Mouse (Mus musculus): ENCODE measurements at regions not wholly inside any gene's neighbourhood (a gene's known extent, or its start where the extent isn't known, plus 50 kb on each side); places are given as distances from the start of the nearest gene placed in this dataset.

DNA sequence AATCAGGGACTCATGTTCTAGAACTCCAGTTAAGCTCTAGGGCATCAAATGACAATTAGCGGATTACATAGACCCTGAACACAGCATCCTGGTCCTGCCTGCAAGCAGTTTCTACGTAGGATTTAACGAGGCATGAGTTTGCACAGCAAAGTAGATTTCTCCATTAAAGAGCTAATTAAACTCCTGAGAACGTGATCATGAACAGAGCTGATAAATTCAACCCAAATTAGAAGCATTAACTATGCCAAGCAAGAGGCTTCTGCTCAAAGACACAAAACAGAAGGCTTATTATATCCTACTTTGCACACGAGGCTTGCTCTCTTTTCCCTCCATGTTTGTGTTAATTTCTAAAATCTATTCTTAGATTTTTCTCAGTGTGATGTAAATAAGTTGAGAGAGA, 269.1 kb downstream of the C1d start:
- Histone ChIP-seq H3K4me2 (ENCODE audit: low read depth, low read length) (no peak overlapping the region), H3K4me3 (ENCODE audit: low read depth, low read length) (no peak overlapping the region), H3K27me3 (ENCODE audit: control insufficient read depth, insufficient read depth, low read length) (no peaks in the 10 kb centered on the region), H3K27ac (replicated peaks; ENCODE audit: low read depth, low read length) (no peak overlapping the region), H3K9me3 (replicated peaks; ENCODE audit: control insufficient read depth, low read length) (no peaks in the 10 kb centered on the region), H3K4me1 (ENCODE audit: control insufficient read depth, insufficient read depth, low read length) (no peaks in the 10 kb centered on the region), H3K36me3 (replicated peaks; ENCODE audit: control insufficient read depth, insufficient read depth, low read depth, low read length) (no peaks in the 10 kb centered on the region), H3K9ac (replicated peaks; ENCODE audit: low read length) (no peak overlapping the region)
- WGBS = 62% methylated on average over 5 of the region's 5 CpGs
- no peak for ATAC-seq (replicated peaks; ENCODE audit: insufficient number of reproducible peaks, low FRiP score, low TSS enrichment, low read depth)
- no peak for DNase-seq (ENCODE audit: low spot score)

DNA sequence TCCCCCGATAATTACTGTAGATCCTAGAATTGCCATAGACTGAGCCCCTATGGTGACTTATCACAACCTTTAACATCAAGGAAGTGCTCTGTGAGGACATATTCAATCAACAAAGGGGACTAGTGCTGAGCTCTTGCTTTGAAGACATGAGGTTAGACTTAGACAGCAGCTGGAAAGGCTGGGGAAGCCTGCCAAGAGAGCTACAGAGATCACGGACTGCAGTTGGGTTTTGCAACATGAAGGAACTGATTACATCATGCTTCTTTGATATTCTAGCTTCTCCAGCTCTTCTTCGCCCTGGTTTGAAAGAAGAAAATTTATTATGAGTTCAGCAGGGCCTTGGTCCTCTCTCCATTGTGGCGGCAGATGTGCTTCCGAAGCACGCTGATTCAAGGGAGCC, 271.2 kb downstream of the C1d start:
- Histone ChIP-seq H3K4me2 (ENCODE audit: low read depth, low read length) (no peak overlapping the region), H3K9ac (replicated peaks; ENCODE audit: low read length) (no peak overlapping the region), H3K27me3 (ENCODE audit: control insufficient read depth, insufficient read depth, low read length) (no peaks in the 10 kb centered on the region), H3K4me3 (ENCODE audit: low read depth, low read length) (no peak overlapping the region), H3K9me3 (replicated peaks; ENCODE audit: control insufficient read depth, low read length) (no peaks in the 10 kb centered on the region), H3K36me3 (replicated peaks; ENCODE audit: control insufficient read depth, insufficient read depth, low read depth, low read length) (no peaks in the 10 kb centered on the region), H3K27ac (replicated peaks; ENCODE audit: low read depth, low read length) (no peak overlapping the region), H3K4me1 (ENCODE audit: control insufficient read depth, insufficient read depth, low read length) (no peaks in the 10 kb centered on the region)
- DNase-seq (ENCODE audit: low spot score) = no peak
- no peak for ATAC-seq (replicated peaks; ENCODE audit: insufficient number of reproducible peaks, low FRiP score, low TSS enrichment, low read depth)
- WGBS = 92% methylated on average over 6 of the region's 6 CpGs

DNA sequence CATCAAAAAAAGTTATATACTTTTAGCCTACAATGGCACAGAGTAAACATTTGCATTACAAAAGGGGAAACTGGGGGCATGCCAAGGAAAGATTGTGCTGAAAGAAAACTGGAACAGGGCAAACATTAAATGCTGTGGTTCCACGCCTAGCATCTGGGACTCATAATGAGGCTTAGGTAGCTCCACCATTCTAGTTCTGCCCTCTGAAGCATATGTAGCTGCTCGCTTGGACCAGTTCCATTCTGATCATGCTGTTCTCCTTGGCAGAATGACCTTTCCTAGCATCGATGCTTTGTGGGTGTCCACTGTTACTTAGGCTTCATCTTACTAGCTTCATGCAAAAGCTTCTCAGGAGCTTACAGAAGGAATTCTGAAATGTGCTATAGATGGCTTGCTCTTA, 276.3 kb downstream of the C1d start:
- no peak overlapping the region for H3K4me2 ChIP-seq (ENCODE audit: low read depth, low read length)
- 76% methylated on average over 3 of the region's 3 CpGs for WGBS
- ATAC-seq (replicated peaks; ENCODE audit: insufficient number of reproducible peaks, low FRiP score, low TSS enrichment, low read depth) = no peak
- no peaks in the 10 kb centered on the region for H3K4me1 ChIP-seq (ENCODE audit: control insufficient read depth, insufficient read depth, low read length)
- H3K9me3 ChIP-seq (replicated peaks; ENCODE audit: control insufficient read depth, low read length) = no peaks in the 10 kb centered on the region
- H3K9ac ChIP-seq (replicated peaks; ENCODE audit: low read length) = no peak overlapping the region
- no peak overlapping the region for H3K4me3 ChIP-seq (ENCODE audit: low read depth, low read length)
- H3K27me3 ChIP-seq (ENCODE audit: control insufficient read depth, insufficient read depth, low read length) = no peaks in the 10 kb centered on the region
- DNase-seq (ENCODE audit: low spot score) = no peak
- H3K36me3 ChIP-seq (replicated peaks; ENCODE audit: control insufficient read depth, insufficient read depth, low read depth, low read length) = no peaks in the 10 kb centered on the region
- no peak overlapping the region for H3K27ac ChIP-seq (replicated peaks; ENCODE audit: low read depth, low read length)

DNA sequence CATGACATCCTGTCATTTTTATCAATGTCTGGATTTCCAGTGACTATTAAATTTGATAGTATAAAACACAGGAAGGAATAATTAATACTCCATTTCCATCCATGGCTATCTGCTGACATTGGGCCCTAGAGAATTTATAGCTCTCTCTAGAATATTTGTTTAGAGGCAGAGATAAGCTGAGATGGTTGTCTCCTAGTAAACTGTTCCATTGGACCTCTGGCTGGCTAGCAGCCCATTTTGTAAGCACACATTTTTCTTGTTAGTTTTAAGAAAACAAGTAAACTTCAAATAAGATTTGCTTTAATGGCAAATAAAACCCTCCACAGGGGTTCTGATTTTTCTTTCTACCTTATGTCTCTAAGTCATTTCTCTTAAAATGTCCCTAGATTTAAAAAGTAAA, 288.9 kb downstream of the C1d start:
- no peak for ATAC-seq (replicated peaks; ENCODE audit: insufficient number of reproducible peaks, low FRiP score, low TSS enrichment, low read depth)
- no peaks in the 10 kb centered on the region for H3K9me3 ChIP-seq (replicated peaks; ENCODE audit: control insufficient read depth, low read length)

DNA sequence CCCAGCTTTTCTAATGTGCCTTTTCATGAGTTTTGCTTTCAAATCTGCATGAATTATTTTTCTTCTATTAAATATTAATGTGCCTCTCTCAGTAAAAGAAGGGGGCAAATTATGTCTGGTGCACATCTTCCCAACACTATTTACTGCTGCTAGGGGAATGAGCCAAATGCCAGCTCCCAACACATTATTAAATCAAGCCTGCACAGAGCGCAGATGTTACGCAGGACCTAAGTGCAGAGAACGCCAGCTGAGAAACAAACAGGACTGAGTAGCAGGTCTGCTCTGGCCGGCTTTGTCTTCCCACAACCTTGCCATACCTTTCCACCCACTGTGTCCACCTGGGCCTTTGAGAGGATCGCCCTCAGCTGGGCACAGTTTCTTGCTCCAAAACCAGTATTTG, 291.8 kb downstream of the C1d start:
- WGBS = 78% methylated on average over 5 of the region's 5 CpGs
- no peaks in the 10 kb centered on the region for H3K4me1 ChIP-seq (ENCODE audit: control insufficient read depth, insufficient read depth, low read length)
- no peak overlapping the region for H3K27ac ChIP-seq (replicated peaks; ENCODE audit: low read depth, low read length)
- no peaks in the 10 kb centered on the region for H3K9me3 ChIP-seq (replicated peaks; ENCODE audit: control insufficient read depth, low read length)
- DNase-seq (ENCODE audit: low spot score) (no peak), ATAC-seq (replicated peaks; ENCODE audit: insufficient number of reproducible peaks, low FRiP score, low TSS enrichment, low read depth) (no peak)
- no peaks in the 10 kb centered on the region for H3K27me3 ChIP-seq (ENCODE audit: control insufficient read depth, insufficient read depth, low read length)
- H3K4me2 ChIP-seq (ENCODE audit: low read depth, low read length) = no peak overlapping the region
- H3K36me3 ChIP-seq (replicated peaks; ENCODE audit: control insufficient read depth, insufficient read depth, low read depth, low read length) = no peaks in the 10 kb centered on the region
- no peak overlapping the region for H3K9ac ChIP-seq (replicated peaks; ENCODE audit: low read length)
- H3K4me3 ChIP-seq (ENCODE audit: low read depth, low read length) = no peak overlapping the region

More for the DNA sequence above, 288.9 kb downstream of the C1d start:
- no peaks in the 10 kb centered on the region for H3K4me1 ChIP-seq (ENCODE audit: control insufficient read depth, insufficient read depth, low read length)
- H3K4me3 ChIP-seq (ENCODE audit: low read depth, low read length) = no peak overlapping the region
- no peaks in the 10 kb centered on the region for H3K27me3 ChIP-seq (ENCODE audit: control insufficient read depth, insufficient read depth, low read length)
- H3K36me3 ChIP-seq (replicated peaks; ENCODE audit: control insufficient read depth, insufficient read depth, low read depth, low read length) = no peaks in the 10 kb centered on the region
- no peak for DNase-seq (ENCODE audit: low spot score)
- H3K27ac ChIP-seq (replicated peaks; ENCODE audit: low read depth, low read length) = no peak overlapping the region
- no peak overlapping the region for H3K9ac ChIP-seq (replicated peaks; ENCODE audit: low read length)
- H3K4me2 ChIP-seq (ENCODE audit: low read depth, low read length) = no peak overlapping the region

DNA sequence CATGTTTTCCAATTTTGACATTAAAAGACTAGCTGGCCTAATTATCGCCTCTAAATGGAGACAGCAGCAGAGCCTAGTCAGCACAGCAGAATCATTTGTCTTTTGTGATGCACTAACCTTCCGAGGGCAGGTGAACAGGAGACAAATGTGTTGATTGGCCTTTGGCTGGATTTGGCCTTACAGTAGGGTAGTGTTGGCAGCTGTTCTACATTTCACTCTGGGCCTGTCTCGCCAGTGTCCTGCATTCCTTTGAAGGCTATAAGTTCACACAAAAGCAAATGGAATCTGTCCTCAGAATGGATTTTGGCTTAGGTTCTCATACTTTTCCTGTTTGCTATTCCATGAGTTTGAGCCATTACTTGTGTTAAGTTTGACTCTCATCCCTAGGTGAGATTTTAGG, 297.9 kb downstream of the C1d start:
- no peak for ATAC-seq (replicated peaks; ENCODE audit: insufficient number of reproducible peaks, low FRiP score, low TSS enrichment, low read depth)
- no peak overlapping the region for H3K4me3 ChIP-seq (ENCODE audit: low read depth, low read length)
- H3K9ac ChIP-seq (replicated peaks; ENCODE audit: low read length) = no peak overlapping the region
- H3K36me3 ChIP-seq (replicated peaks; ENCODE audit: control insufficient read depth, insufficient read depth, low read depth, low read length) = no peaks in the 10 kb centered on the region
- DNase-seq (ENCODE audit: low spot score) = no peak
- no peak overlapping the region for H3K4me2 ChIP-seq (ENCODE audit: low read depth, low read length)
- no peak overlapping the region for H3K27ac ChIP-seq (replicated peaks; ENCODE audit: low read depth, low read length)
- no peaks in the 10 kb centered on the region for H3K4me1 ChIP-seq (ENCODE audit: control insufficient read depth, insufficient read depth, low read length)
- 72% methylated on average over 3 of the region's 3 CpGs for WGBS
- no peaks in the 10 kb centered on the region for H3K27me3 ChIP-seq (ENCODE audit: control insufficient read depth, insufficient read depth, low read length)
- no peaks in the 10 kb centered on the region for H3K9me3 ChIP-seq (replicated peaks; ENCODE audit: control insufficient read depth, low read length)

DNA sequence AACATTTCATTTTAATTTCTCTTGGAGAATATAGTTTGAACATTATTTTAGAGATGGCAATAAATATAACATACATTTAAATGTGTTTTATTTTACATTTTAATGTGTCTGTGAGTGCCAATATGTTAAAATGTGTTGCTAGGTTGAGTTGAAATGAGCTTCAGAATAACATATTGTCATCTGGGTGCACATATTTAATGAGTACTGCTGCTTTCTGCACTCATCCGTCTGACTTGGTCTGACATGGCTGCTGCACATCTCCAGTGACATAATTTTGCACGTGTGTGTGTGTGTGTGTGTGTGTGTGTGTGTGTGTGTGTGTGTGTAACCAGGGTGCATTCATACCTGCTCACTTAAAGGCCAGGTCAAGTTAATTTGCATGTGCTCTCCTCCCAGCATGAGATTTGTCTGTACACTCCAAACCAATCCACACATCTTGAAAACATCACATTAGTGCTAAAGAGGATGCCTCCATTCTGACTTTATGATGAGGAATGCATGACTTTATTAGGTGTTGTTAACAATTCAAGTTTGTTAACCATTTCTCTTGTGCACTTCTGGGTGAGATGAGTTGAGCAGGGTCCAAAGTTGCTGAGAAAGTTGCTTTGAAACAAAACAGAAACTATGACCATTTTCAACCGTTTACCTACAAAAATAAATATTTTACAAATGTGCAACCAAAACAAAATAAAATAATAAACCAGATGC, 334.6 kb downstream of the C1d start:
- ATAC-seq (replicated peaks; ENCODE audit: insufficient number of reproducible peaks, low FRiP score, low TSS enrichment, low read depth) (no peak), DNase-seq (ENCODE audit: low spot score) (no peak)
- Histone ChIP-seq H3K36me3 (replicated peaks; ENCODE audit: control insufficient read depth, insufficient read depth, low read depth, low read length) (no peaks in the 10 kb centered on the region), H3K4me1 (ENCODE audit: control insufficient read depth, insufficient read depth, low read length) (no peaks in the 10 kb centered on the region), H3K27ac (replicated peaks; ENCODE audit: low read depth, low read length) (no peak overlapping the region), H3K4me3 (ENCODE audit: low read depth, low read length) (no peak overlapping the region), H3K4me2 (ENCODE audit: low read depth, low read length) (no peak overlapping the region), H3K9me3 (replicated peaks; ENCODE audit: control insufficient read depth, low read length) (no peaks in the 10 kb centered on the region), H3K9ac (replicated peaks; ENCODE audit: low read length) (no peak overlapping the region), H3K27me3 (ENCODE audit: control insufficient read depth, insufficient read depth, low read length) (no peaks in the 10 kb centered on the region)
- WGBS = 79% methylated on average over 3 of the region's 3 CpGs

DNA sequence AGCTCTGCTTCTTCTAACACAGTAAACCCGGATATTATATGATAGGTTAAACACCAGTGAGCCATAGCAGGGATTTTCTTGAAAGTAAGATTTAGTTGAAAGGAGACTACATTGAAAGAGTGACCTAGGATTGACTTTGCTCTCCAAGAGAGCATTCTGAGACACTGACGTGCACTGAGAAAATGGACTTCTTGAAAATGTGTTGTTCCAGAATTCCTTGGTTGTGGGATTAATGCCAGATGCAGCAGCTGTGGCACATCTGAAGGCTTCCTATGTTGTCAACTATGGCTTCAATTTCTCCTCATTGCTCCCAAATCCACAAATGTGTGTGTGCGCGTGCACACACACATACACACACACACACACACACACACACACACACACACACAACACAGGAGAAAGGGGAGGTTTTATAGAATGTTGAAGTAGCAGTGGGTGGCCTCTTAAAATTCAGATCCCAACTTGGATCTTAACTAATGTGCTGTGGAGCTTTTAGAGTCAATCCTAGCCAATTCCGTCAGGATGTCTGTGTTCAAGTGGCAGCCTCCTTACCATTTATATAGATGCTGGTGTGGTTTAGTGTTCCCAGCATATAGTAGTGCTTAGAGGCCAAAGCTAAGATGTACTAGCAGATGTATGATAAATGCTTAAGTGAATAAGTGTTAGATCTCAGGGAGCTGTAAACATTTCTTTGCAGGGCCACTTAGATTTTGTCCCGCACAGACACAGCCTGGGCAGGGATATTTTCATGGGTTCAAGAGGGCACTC, 346.5 kb downstream of the C1d start:
- Histone ChIP-seq H3K9ac (replicated peaks; ENCODE audit: low read length) (no peak overlapping the region), H3K4me1 (ENCODE audit: control insufficient read depth, insufficient read depth, low read length) (no peaks in the 10 kb centered on the region), H3K36me3 (replicated peaks; ENCODE audit: control insufficient read depth, insufficient read depth, low read depth, low read length) (no peaks in the 10 kb centered on the region), H3K27me3 (ENCODE audit: control insufficient read depth, insufficient read depth, low read length) (no peaks in the 10 kb centered on the region), H3K27ac (replicated peaks; ENCODE audit: low read depth, low read length) (no peak overlapping the region), H3K9me3 (replicated peaks; ENCODE audit: control insufficient read depth, low read length) (no peaks in the 10 kb centered on the region), H3K4me3 (ENCODE audit: low read depth, low read length) (no peak overlapping the region), H3K4me2 (ENCODE audit: low read depth, low read length) (no peak overlapping the region)
- WGBS = 69% methylated on average over 6 of the region's 6 CpGs
- peak; percentile 42 for DNase-seq (ENCODE audit: low spot score)
- no peak for ATAC-seq (replicated peaks; ENCODE audit: insufficient number of reproducible peaks, low FRiP score, low TSS enrichment, low read depth)

All from embryonic facial prominence, embryonic 11.5 days (tissue).